Mouse (Mus musculus) left cerebral cortex, postnatal 14 days (tissue): ENCODE measurements around the gene Ccl24. TPM values are rescaled to one million over a fixed set of nuclear protein-coding genes. Genes with fewer than 3 reads are reported as not detected.

ENCODE experiments used
- DNase-seq, 2 experiments: peaks; one replicate each; pipeline ENCODE4 v3.0.0; 2021 to 2022; ENCODE audit warnings: low spot score in 2 of 2, mixed read lengths in 1 of 2
- intact Hi-C: fragments of 180-260 bp; cut with DNase I; formaldehyde crosslinking; loops from one replicate; pipeline ENCODE4 v1.15.1; 2025
- total RNA-seq, 2 experiments: library from RNA; stranded (reverse); gene quantifications; 2 replicates each; pipeline ENCODE4 v1.2.3; 2021

The Ccl24 gene
- total RNA-seq, 2 experiments from 2014 or later, result not detected

- intact Hi-C loops, result loop anchor here (5.0 kb wide), 2 partner anchors 66 to 211 kb away; no protein-coding TSS in a partner anchor
- no peak for DNase-seq
Measured at GRCm38 (mm10) chr5:135551591-135551990, 21.3 kb downstream of the Ccl24 start.

GRCm38 (mm10) chr5:135550910-135551309 lies 21.9 kb downstream of the Ccl24 start:
- peak; percentile 57 to 62 for DNase-seq
- intact Hi-C loops, result loop anchor here (5.0 kb wide), 2 partner anchors 66 to 211 kb away; no protein-coding TSS in a partner anchor

GRCm38 (mm10) chr5:135547990-135548389 lies 24.9 kb downstream of the Ccl24 start:
- DNase-seq, result no peak
- intact Hi-C loops, result no loop called here

- intact Hi-C loops, result loop anchor here (2.0 kb wide), 1 partner anchor 56 kb away; no protein-coding TSS in a partner anchor
- peak; percentile 99 to 100 for DNase-seq
Measured at GRCm38 (mm10) chr5:135544865-135545797, 27.7 kb downstream of the Ccl24 start, which contains the start of gene Hip1. Gene Hip1 (minus strand): TSS chr5:135545120.

- intact Hi-C loops, result loop anchor here (2.0 kb wide), 1 partner anchor 55 kb away; no protein-coding TSS in a partner anchor
- DNase-seq, result no peak
Measured at GRCm38 (mm10) chr5:135544032-135544558, 28.8 kb downstream of the Ccl24 start.

GRCm38 (mm10) chr5:135537794-135538214 lies 35.0 kb downstream of the Ccl24 start:
- no peak for DNase-seq
- intact Hi-C loops, result loop anchor here (5.0 kb wide), 1 partner anchor 131 kb away; no protein-coding TSS in a partner anchor

- intact Hi-C loops, result loop anchor here (5.0 kb wide), 1 partner anchor 130 kb away; no protein-coding TSS in a partner anchor
- no peak for DNase-seq
Measured at GRCm38 (mm10) chr5:135537326-135537725, 35.5 kb downstream of the Ccl24 start.

GRCm38 (mm10) chr5:135535867-135536266 lies 37.0 kb downstream of the Ccl24 start:
- intact Hi-C loops, result loop anchor here (5.0 kb wide), 1 partner anchor 129 kb away; no protein-coding TSS in a partner anchor

GRCm38 (mm10) chr5:135533431-135533830 lies 39.4 kb downstream of the Ccl24 start:
- DNase-seq, result no peak
- intact Hi-C loops, result no loop called here

More at GRCm38 (mm10) chr5:135535867-135536266, 37.0 kb downstream of the Ccl24 start:
- no peak for DNase-seq

- no peak for DNase-seq
- intact Hi-C loops, result no loop called here
Measured at GRCm38 (mm10) chr5:135531306-135531845, 41.5 kb downstream of the Ccl24 start.

- intact Hi-C loops, result no loop called here
- no peak for DNase-seq
Measured at GRCm38 (mm10) chr5:135529964-135530363, 42.9 kb downstream of the Ccl24 start.

- no peak for DNase-seq
- intact Hi-C loops, result no loop called here
Measured at GRCm38 (mm10) chr5:135529310-135529709, 43.5 kb downstream of the Ccl24 start.

GRCm38 (mm10) chr5:135527986-135528385 lies 44.9 kb downstream of the Ccl24 start:
- no peak for DNase-seq
- intact Hi-C loops, result no loop called here

GRCm38 (mm10) chr5:135524660-135525560 lies 47.9 kb downstream of the Ccl24 start:
- DNase-seq, result peak in 1 of 2 experiments; percentile 24
- intact Hi-C loops, result no loop called here

- no peak for DNase-seq
- intact Hi-C loops, result no loop called here
Measured at GRCm38 (mm10) chr5:135524087-135524486, 48.8 kb downstream of the Ccl24 start.

- intact Hi-C loops, result no loop called here
- no peak for DNase-seq
Measured at GRCm38 (mm10) chr5:135522111-135522722, 50.6 kb downstream of the Ccl24 start.
